Mouse (Mus musculus) G1E-ER4 (cell line): Measurements from ENCODE around the gene Gm47791. TPM values are rescaled to one million over a fixed set of nuclear protein-coding genes. Genes with fewer than 3 reads are reported as not detected.

Source experiments
- GATA1 ChIP-seq: IDR thresholded peaks from one replicate; pipeline ENCODE4 v1.8.0; 2012; ENCODE audit warnings: low read length, inconsistent platforms
- polyA plus RNA-seq: library from polyadenylated mRNA; stranded (reverse); fragments of >175 nt; gene quantifications from 2 replicates; pipeline ENCODE4 v1.2.3, GENCODE M21; 2012

Gm47791 gene
- polyA plus RNA-seq, 1 experiment = not detected

GRCm38 (mm10) chr1:82761454-82762169, 9.4 kb downstream of the Gm47791 start:
- no peak for TF ChIP-seq GATA1

GRCm38 (mm10) chr1:82759520-82759919, 11.5 kb downstream of the Gm47791 start:
- TF ChIP-seq GATA1 = no peak

- peak; percentile 10 for TF ChIP-seq GATA1
Measured at GRCm38 (mm10) chr1:82747714-82748452, 23.2 kb downstream of the Gm47791 start.

- no peak for TF ChIP-seq GATA1
Measured at GRCm38 (mm10) chr1:82746408-82746807, 24.6 kb downstream of the Gm47791 start.

- no peak for TF ChIP-seq GATA1
Measured at GRCm38 (mm10) chr1:82743962-82744361, 27.1 kb downstream of the Gm47791 start.

GRCm38 (mm10) chr1:82741539-82741938, 29.5 kb downstream of the Gm47791 start:
- TF ChIP-seq GATA1 = no peak

- no peak for TF ChIP-seq GATA1
Measured at GRCm38 (mm10) chr1:82738066-82738465, 33.0 kb downstream of the Gm47791 start.

- no peak for TF ChIP-seq GATA1
Measured at GRCm38 (mm10) chr1:82733357-82733756, 37.7 kb downstream of the Gm47791 start.

- peak; percentile 41 for TF ChIP-seq GATA1
Measured at GRCm38 (mm10) chr1:82726482-82726881, 44.6 kb downstream of the Gm47791 start.

GRCm38 (mm10) chr1:82725875-82726185, 45.2 kb downstream of the Gm47791 start:
- no peak for TF ChIP-seq GATA1

- TF ChIP-seq GATA1 = no peak
Measured at GRCm38 (mm10) chr1:82725026-82725874, 45.8 kb downstream of the Gm47791 start.

GRCm38 (mm10) chr1:82724339-82725025, 46.6 kb downstream of the Gm47791 start, which contains the start of gene Mff:
Mff (plus strand) TSS chr1:82724890.
- no peak for TF ChIP-seq GATA1

Other genes starting within 250 kb of the Gm47791 start
- 0.01 TPM in 1 of 2 replicates, not detected in the other for gene Col4a4, start 184.4 kb downstream of the Gm47791 start, polyA plus RNA-seq
- gene Col4a3, start 184.3 kb downstream of the Gm47791 start, polyA plus RNA-seq = 3.2 and 4.3 TPM in 2 replicates
- gene Mff, start 46.4 kb downstream of the Gm47791 start, polyA plus RNA-seq = 326 and 432 TPM in 2 replicates
- not detected in 2 replicates for gene Tm4sf20, start 2.8 kb downstream of the Gm47791 start, polyA plus RNA-seq
- 21.9 and 24.4 TPM in 2 replicates for gene Agfg1, start 68.2 kb upstream of the Gm47791 start, polyA plus RNA-seq
- 0.13 and 0.15 TPM in 2 replicates for gene A030005L19Rik, start 142.1 kb upstream of the Gm47791 start, polyA plus RNA-seq
- not detected in 2 replicates for gene A030014E15Rik, start 153.7 kb upstream of the Gm47791 start, polyA plus RNA-seq
- not detected in 2 replicates for gene Gm6217, start 160.2 kb upstream of the Gm47791 start, polyA plus RNA-seq
- not detected in 2 replicates for gene A030003K21Rik, start 172.1 kb upstream of the Gm47791 start, polyA plus RNA-seq
- gene Gm7544, start 184.8 kb upstream of the Gm47791 start, polyA plus RNA-seq = not detected in 2 replicates
- not detected in 2 replicates for gene Gm47955, start 189.0 kb upstream of the Gm47791 start, polyA plus RNA-seq
- not detected in 2 replicates for gene Gm47959, start 229.3 kb upstream of the Gm47791 start, polyA plus RNA-seq